Mouse (Mus musculus): ENCODE measurements around the gene Tmem150b. TPM values are rescaled to one million over a fixed set of nuclear protein-coding genes. Genes with fewer than 3 reads are reported as not detected.

Tmem150b gene
- polyA plus RNA-seq, 1 experiment, result 122 TPM

GRCm38 (mm10) chr7:4731090-4731489 is 6.0 kb upstream of the Tmem150b start:
- Histone ChIP-seq H3K36me3 (ENCODE audit: control insufficient read depth, insufficient read depth, low read length) (no peaks in the 10 kb centered on the region), H3K4me3 (ENCODE audit: low read depth, low read length) (no peak overlapping the region), H3K27me3 (ENCODE audit: control insufficient read depth, insufficient read depth, low read length) (no peaks in the 10 kb centered on the region), H3K4me1 (ENCODE audit: control insufficient read depth, insufficient read depth, insufficient read length, low read length) (peaks cover 10% of the 10 kb centered on the region; the same call in 1 of the 2 replicates), H3K27ac (ENCODE audit: insufficient read depth, low read depth, low read length) (no peak overlapping the region)
- TF ChIP-seq CTCF (IDR thresholded peaks at IDR 0.05; ENCODE audit: extremely low read depth, insufficient read length, insufficient replicate concordance, low read depth, low read length), result no peak
- TF ChIP-seq POLR2A (IDR thresholded peaks at IDR 0.05; ENCODE audit: low read depth, low read length), result no peak
- WGBS, result 80% methylated on average over 5 of the region's 5 CpGs

- H3K4me3 ChIP-seq (ENCODE audit: low read depth, low read length), result peak overlapping the region; percentile 66
- TF ChIP-seq POLR2A (IDR thresholded peaks at IDR 0.05; ENCODE audit: low read depth, low read length), result no peak
- no peak for TF ChIP-seq CTCF (IDR thresholded peaks at IDR 0.05; ENCODE audit: extremely low read depth, insufficient read length, insufficient replicate concordance, low read depth, low read length)
- peaks cover 11% of the 10 kb centered on the region for H3K36me3 ChIP-seq (ENCODE audit: control insufficient read depth, insufficient read depth, low read length)
- H3K27me3 ChIP-seq (ENCODE audit: control insufficient read depth, insufficient read depth, low read length), result no peaks in the 10 kb centered on the region
- H3K27ac ChIP-seq (ENCODE audit: insufficient read depth, low read depth, low read length), result peak overlapping the region; percentile 94
- H3K4me1 ChIP-seq (ENCODE audit: control insufficient read depth, insufficient read depth, insufficient read length, low read length), result peaks cover 17% of the 10 kb centered on the region; the same call in 1 of the 2 replicates
- WGBS, result 3% methylated on average over 3 of the region's 3 CpGs
Observed at GRCm38 (mm10) chr7:4724359-4724758, 690 bp downstream of the Tmem150b start.

- Histone ChIP-seq H3K27ac (ENCODE audit: insufficient read depth, low read depth, low read length) (peak overlapping the region; percentile 94), H3K27me3 (ENCODE audit: control insufficient read depth, insufficient read depth, low read length) (no peaks in the 10 kb centered on the region), H3K4me1 (ENCODE audit: control insufficient read depth, insufficient read depth, insufficient read length, low read length) (peaks cover 17% of the 10 kb centered on the region), H3K4me3 (ENCODE audit: low read depth, low read length) (peak overlapping the region; percentile 66), H3K36me3 (ENCODE audit: control insufficient read depth, insufficient read depth, low read length) (peaks cover 12% of the 10 kb centered on the region)
- WGBS, result 16% methylated on average over 12 of the region's 12 CpGs
- no peak for TF ChIP-seq CTCF (IDR thresholded peaks at IDR 0.05; ENCODE audit: extremely low read depth, insufficient read length, insufficient replicate concordance, low read depth, low read length)
- TF ChIP-seq POLR2A (IDR thresholded peaks at IDR 0.05; ENCODE audit: low read depth, low read length), result no peak
Observed at GRCm38 (mm10) chr7:4723508-4723907, 1.5 kb downstream of the Tmem150b start.

- Histone ChIP-seq H3K27ac (ENCODE audit: insufficient read depth, low read depth, low read length) (peak overlapping the region; percentile 87), H3K4me1 (ENCODE audit: control insufficient read depth, insufficient read depth, insufficient read length, low read length) (peaks cover 13% of the 10 kb centered on the region), H3K4me3 (ENCODE audit: low read depth, low read length) (no peak overlapping the region), H3K27me3 (ENCODE audit: control insufficient read depth, insufficient read depth, low read length) (no peaks in the 10 kb centered on the region), H3K36me3 (ENCODE audit: control insufficient read depth, insufficient read depth, low read length) (peaks cover 22% of the 10 kb centered on the region)
- WGBS, result 45% methylated on average over 3 of the region's 3 CpGs
- no peak for TF ChIP-seq POLR2A (IDR thresholded peaks at IDR 0.05; ENCODE audit: low read depth, low read length)
- TF ChIP-seq CTCF (IDR thresholded peaks at IDR 0.05; ENCODE audit: extremely low read depth, insufficient read length, insufficient replicate concordance, low read depth, low read length), result no peak
Observed at GRCm38 (mm10) chr7:4719276-4719675, 5.8 kb downstream of the Tmem150b start.

GRCm38 (mm10) chr7:4716955-4717354 is 8.1 kb downstream of the Tmem150b start:
- no peak for TF ChIP-seq CTCF (IDR thresholded peaks at IDR 0.05; ENCODE audit: extremely low read depth, insufficient read length, insufficient replicate concordance, low read depth, low read length)
- TF ChIP-seq POLR2A (IDR thresholded peaks at IDR 0.05; ENCODE audit: low read depth, low read length), result no peak
- H3K36me3 ChIP-seq (ENCODE audit: control insufficient read depth, insufficient read depth, low read length), result peaks cover 23% of the 10 kb centered on the region
- H3K4me3 ChIP-seq (ENCODE audit: low read depth, low read length), result no peak overlapping the region
- H3K4me1 ChIP-seq (ENCODE audit: control insufficient read depth, insufficient read depth, insufficient read length, low read length), result peaks cover 13% of the 10 kb centered on the region
- no peaks in the 10 kb centered on the region for H3K27me3 ChIP-seq (ENCODE audit: control insufficient read depth, insufficient read depth, low read length)
- 79% methylated on average over 6 of the region's 6 CpGs for WGBS
- H3K27ac ChIP-seq (ENCODE audit: insufficient read depth, low read depth, low read length), result no peak overlapping the region

DNA sequence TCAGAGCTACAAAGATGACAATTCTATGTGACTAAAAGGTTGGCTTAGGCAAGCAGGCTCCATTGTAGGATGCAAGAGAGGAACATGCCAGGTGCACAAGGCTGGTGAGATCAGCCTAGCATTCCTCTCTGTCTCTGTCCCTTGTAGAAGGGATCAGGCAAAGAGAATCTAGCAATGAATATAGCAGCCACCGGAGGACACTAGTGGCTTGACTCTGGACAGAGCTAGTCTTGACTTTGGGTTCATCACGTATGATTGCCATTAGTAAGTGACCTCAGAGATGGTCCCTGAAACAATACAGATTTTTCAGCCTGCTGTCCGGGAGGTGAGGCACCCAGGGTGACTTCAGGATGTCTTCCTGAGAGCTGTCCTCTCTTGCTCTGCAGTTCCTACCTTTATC is 12.5 kb downstream of the Tmem150b start:
- Histone ChIP-seq H3K36me3 (ENCODE audit: control insufficient read depth, insufficient read depth, low read length) (peaks cover 24% of the 10 kb centered on the region), H3K27ac (ENCODE audit: insufficient read depth, low read depth, low read length) (no peak overlapping the region), H3K27me3 (ENCODE audit: control insufficient read depth, insufficient read depth, low read length) (no peaks in the 10 kb centered on the region; the same call in 1 of the 2 replicates), H3K4me3 (ENCODE audit: low read depth, low read length) (no peak overlapping the region), H3K4me1 (ENCODE audit: control insufficient read depth, insufficient read depth, insufficient read length, low read length) (no peaks in the 10 kb centered on the region; the same call in 1 of the 2 replicates)
- WGBS, result 84% methylated on average over 3 of the region's 3 CpGs
- TF ChIP-seq CTCF (IDR thresholded peaks at IDR 0.05; ENCODE audit: extremely low read depth, insufficient read length, insufficient replicate concordance, low read depth, low read length), result no peak
- no peak for TF ChIP-seq POLR2A (IDR thresholded peaks at IDR 0.05; ENCODE audit: low read depth, low read length)

- no peaks in the 10 kb centered on the region; the same call in 1 of the 2 replicates for H3K27me3 ChIP-seq (ENCODE audit: control insufficient read depth, insufficient read depth, low read length)
- peaks cover 14% of the 10 kb centered on the region for H3K36me3 ChIP-seq (ENCODE audit: control insufficient read depth, insufficient read depth, low read length)
- H3K4me3 ChIP-seq (ENCODE audit: low read depth, low read length), result no peak overlapping the region
- no peak overlapping the region for H3K27ac ChIP-seq (ENCODE audit: insufficient read depth, low read depth, low read length)
- H3K4me1 ChIP-seq (ENCODE audit: control insufficient read depth, insufficient read depth, insufficient read length, low read length), result no peaks in the 10 kb centered on the region; the same call in 1 of the 2 replicates
- WGBS, result 38% methylated on average over 18 of the region's 18 CpGs
- TF ChIP-seq CTCF (IDR thresholded peaks at IDR 0.05; ENCODE audit: extremely low read depth, insufficient read length, insufficient replicate concordance, low read depth, low read length) (peak; percentile 67; the same call in 1 of the 2 replicates), POLR2A (IDR thresholded peaks at IDR 0.05; ENCODE audit: low read depth, low read length) (no peak)
Observed at GRCm38 (mm10) chr7:4705098-4705497, 20.0 kb downstream of the Tmem150b start.
